Mouse (Mus musculus) kidney, embryonic 16.5 days (tissue): Measurements from ENCODE around the gene Gm48552. TPM values are rescaled to one million over a fixed set of nuclear protein-coding genes. Genes with fewer than 3 reads are reported as not detected.

Experiments
- ATAC-seq: fragments of 200-750 bp; cut with Nextera tagmentation; 2 replicates; pipeline ENCODE4 v1.8.0; 2017; ENCODE audit warnings: moderate TSS enrichment; ENCODE audit not compliant: low FRiP score, low TSS enrichment
- H3K27ac ChIP-seq: fragments of 300-500 bp; sonication (generic); 2 replicates; pipeline ENCODE4 v1.5.1; 2014; ENCODE audit warnings: low read length
- H3K27me3 ChIP-seq: fragments of 300-500 bp; sonication (generic); 2 replicates; pipeline ENCODE4 v1.6.1; 2014; ENCODE audit warnings: low read length, control low read depth, mixed read lengths; ENCODE audit not compliant: insufficient read depth
- H3K36me3 ChIP-seq: fragments of 300-500 bp; sonication (generic); 2 replicates; pipeline ENCODE4 v1.6.1; 2014; ENCODE audit warnings: low read length, control low read depth, mixed read lengths; ENCODE audit not compliant: insufficient read depth
- H3K4me1 ChIP-seq: fragments of 300-500 bp; sonication (generic); 2 replicates; pipeline ENCODE4 v1.6.1; 2014; ENCODE audit warnings: low read length, control low read depth, mixed read lengths; ENCODE audit not compliant: insufficient read depth
- H3K4me2 ChIP-seq: fragments of 300-500 bp; sonication (generic); replicated peaks from 2 replicates; pipeline ENCODE4 v1.6.1; 2014; ENCODE audit warnings: low read depth, low read length
- H3K4me3 ChIP-seq: fragments of 300-500 bp; sonication (generic); 2 replicates; pipeline ENCODE4 v1.5.1; 2014; ENCODE audit warnings: mild to moderate bottlenecking, low read length
- H3K9ac ChIP-seq: fragments of 300-500 bp; sonication (generic); replicated peaks from 2 replicates; pipeline ENCODE4 v1.6.1; 2014; ENCODE audit warnings: low read length
- H3K9me3 ChIP-seq: fragments of 300-500 bp; sonication (generic); 2 replicates; pipeline ENCODE4 v1.6.1; 2016; ENCODE audit warnings: low read length, control low read depth
- WGBS: fragments of 180-500 bp; shearing (Covaris S2); extraction: QIAGEN DNeasy Blood & Tissue Kit; methylation state at CpG from one replicate; pipeline ENCODE4 v1.1.7; 2014; 5-methylcytosine and 5-hydroxymethylcytosine counted together
- microRNA-seq: library from miRNA; unstranded; fragments of <30 nt; microRNA quantifications from one replicate; pipeline ENCODE4, GENCODE M21; 2016
- polyA plus RNA-seq: library from polyadenylated mRNA; unstranded; fragments of >200 nt; fragmentation: Nextera tagmentation; extraction: Ambion mirVana; gene quantifications from 2 replicates; pipeline ENCODE4 v1.2.1, GENCODE M21; 2015

Gm48552 gene
- polyA plus RNA-seq, 1 experiment from 2014 or later = 1.4 TPM

DNA sequence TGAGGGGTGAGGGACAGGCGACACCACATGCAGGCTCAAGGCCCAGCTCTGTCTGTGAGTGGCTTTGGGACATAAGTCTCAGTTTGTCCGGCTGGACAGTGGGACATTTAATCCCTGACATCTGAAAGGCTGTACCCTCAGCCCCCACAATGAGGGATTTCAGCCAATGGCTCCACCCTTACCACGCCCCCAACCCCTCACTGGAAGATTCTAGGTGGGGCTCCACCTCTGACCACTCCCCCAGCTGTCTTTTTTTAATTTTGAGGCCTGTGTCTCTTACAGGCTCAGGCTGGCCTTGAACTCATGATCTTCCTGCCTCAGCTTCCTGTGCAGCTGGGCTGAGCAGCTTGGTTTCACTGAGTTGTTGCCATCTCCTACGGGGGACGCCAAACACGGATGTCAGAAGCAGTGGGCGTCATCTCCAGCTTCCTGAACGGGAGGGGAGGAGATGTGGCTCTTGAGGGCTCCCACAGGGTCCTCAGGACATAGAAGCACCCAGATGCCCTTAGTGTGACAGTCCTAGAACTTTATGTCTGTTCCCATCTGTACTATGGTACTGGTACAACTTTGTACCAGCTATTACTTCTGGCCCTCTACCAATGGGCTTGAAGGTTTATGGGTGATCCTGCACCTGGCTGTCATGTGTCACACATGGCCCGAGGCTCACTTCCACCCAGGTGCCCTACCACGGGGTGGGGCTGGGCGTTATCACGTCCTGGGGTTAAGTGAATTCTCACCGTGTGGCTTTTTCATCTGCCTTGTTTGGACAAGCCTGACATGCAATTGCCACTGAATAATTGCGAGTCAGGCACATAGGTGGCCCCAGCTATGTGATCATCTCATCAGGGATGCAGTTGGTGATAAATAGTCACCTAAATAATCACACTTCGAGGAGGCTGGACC, 45.8 kb downstream of the Gm48552 start:
- no peak overlapping the region for H3K9ac ChIP-seq
- no peaks in the 10 kb centered on the region for H3K27me3 ChIP-seq
- H3K36me3 ChIP-seq = no peaks in the 10 kb centered on the region
- 63% methylated on average over 15 of the region's 15 CpGs for WGBS
- no peak overlapping the region for H3K4me3 ChIP-seq
- ATAC-seq = no peak
- no peak overlapping the region for H3K27ac ChIP-seq
- no peak overlapping the region for H3K4me2 ChIP-seq
- H3K4me1 ChIP-seq = peaks cover 26% of the 10 kb centered on the region
- no peaks in the 10 kb centered on the region for H3K9me3 ChIP-seq

- H3K4me2 ChIP-seq = no peak overlapping the region
- peaks cover 25% of the 10 kb centered on the region for H3K4me1 ChIP-seq
- ATAC-seq = no peak
- H3K27ac ChIP-seq = no peak overlapping the region
- H3K27me3 ChIP-seq = no peaks in the 10 kb centered on the region
- H3K9me3 ChIP-seq = no peaks in the 10 kb centered on the region
- H3K36me3 ChIP-seq = no peaks in the 10 kb centered on the region
- H3K9ac ChIP-seq = 0 out of 2 replicates have a peak overlapping the region, but pooled peaks have one; percentile 34
- no peak overlapping the region for H3K4me3 ChIP-seq
- WGBS = 73% methylated on average over 3 of the region's 3 CpGs
Observed at GRCm38 (mm10) chr10:81435436-81435835, 46.6 kb downstream of the Gm48552 start.

Small RNA genes lying within 50 kb of the gene (microRNA-seq; reads per million reads assigned to microRNA genes)
- 1.6 reads per million, percentile 3 among the genes with 10 or more reads in this experiment for gene Mir1191b
- gene Mir6913 = not detected

Other genes with a start within 250 kb of the Gm48552 start
- gene Pias4, start 221.1 kb upstream of the Gm48552 start, polyA plus RNA-seq = 51.0 and 56.2 TPM in 2 replicates
- gene Eef2, start 212.4 kb upstream of the Gm48552 start, polyA plus RNA-seq = 663 and 672 TPM in 2 replicates
- gene Dapk3, start 206.0 kb upstream of the Gm48552 start, polyA plus RNA-seq = 38.4 and 39.3 TPM in 2 replicates
- gene 4930442H23Rik, start 205.2 kb upstream of the Gm48552 start, polyA plus RNA-seq = not detected in 2 replicates
- gene Nmrk2, start 187.0 kb upstream of the Gm48552 start, polyA plus RNA-seq = not detected in 2 replicates
- 0.14 and 0.33 TPM in 2 replicates for gene Atcay, start 158.2 kb upstream of the Gm48552 start, polyA plus RNA-seq
- 7.1 and 7.8 TPM in 2 replicates for gene Zfr2, start 155.8 kb upstream of the Gm48552 start, polyA plus RNA-seq
- gene Matk, start 136.1 kb upstream of the Gm48552 start, polyA plus RNA-seq = 8.2 and 8.9 TPM in 2 replicates
- gene Mrpl54, start 122.1 kb upstream of the Gm48552 start, polyA plus RNA-seq = 218 and 238 TPM in 2 replicates
- gene Apba3, start 122.0 kb upstream of the Gm48552 start, polyA plus RNA-seq = 88.6 and 88.7 TPM in 2 replicates
- gene Tjp3, start 97.4 kb upstream of the Gm48552 start, polyA plus RNA-seq = 21.9 and 22.6 TPM in 2 replicates
- gene Pip5k1c, start 96.0 kb upstream of the Gm48552 start, polyA plus RNA-seq = 62.9 and 63.9 TPM in 2 replicates
- 42.3 and 43.2 TPM in 2 replicates for gene Cactin, start 67.9 kb upstream of the Gm48552 start, polyA plus RNA-seq
- 19.7 and 20.2 TPM in 2 replicates for gene Tbxa2r, start 60.3 kb upstream of the Gm48552 start, polyA plus RNA-seq
- gene Gipc3, start 45.7 kb upstream of the Gm48552 start, polyA plus RNA-seq = 0.09 TPM in 2 replicates
- 90.6 and 94.5 TPM in 2 replicates for gene Hmg20b, start 38.5 kb upstream of the Gm48552 start, polyA plus RNA-seq
- 9.8 and 12.5 TPM in 2 replicates for gene Mfsd12, start 31.5 kb upstream of the Gm48552 start, polyA plus RNA-seq
- 0.98 and 1.2 TPM in 2 replicates for gene 4930404N11Rik, start 23.2 kb upstream of the Gm48552 start, polyA plus RNA-seq
- gene Fzr1, start 10.5 kb upstream of the Gm48552 start, polyA plus RNA-seq = 111 and 115 TPM in 2 replicates
- 87.6 and 104 TPM in 2 replicates for gene Dohh, start 4.6 kb upstream of the Gm48552 start, polyA plus RNA-seq
- gene Gm48551, start 4.5 kb upstream of the Gm48552 start, polyA plus RNA-seq = 5.0 and 5.2 TPM in 2 replicates
- 42.7 and 44.1 TPM in 2 replicates for gene Smim24, start 4.0 kb downstream of the Gm48552 start, polyA plus RNA-seq
- 87.8 and 92.0 TPM in 2 replicates for gene Nfic, start 66.6 kb downstream of the Gm48552 start, polyA plus RNA-seq
- 0.29 and 0.67 TPM in 2 replicates for gene Celf5, start 93.7 kb downstream of the Gm48552 start, polyA plus RNA-seq
- gene Ncln, start 107.4 kb downstream of the Gm48552 start, polyA plus RNA-seq = 107 and 112 TPM in 2 replicates
- gene S1pr4, start 111.1 kb downstream of the Gm48552 start, polyA plus RNA-seq = 1.5 and 1.7 TPM in 2 replicates
- gene Gna15, start 135.2 kb downstream of the Gm48552 start, polyA plus RNA-seq = 0.70 and 0.98 TPM in 2 replicates
- gene Gna11, start 156.2 kb downstream of the Gm48552 start, polyA plus RNA-seq = 92.3 and 92.7 TPM in 2 replicates
- gene Aes, start 170.5 kb downstream of the Gm48552 start, polyA plus RNA-seq = 322 and 487 TPM in 2 replicates
- 41.0 and 52.0 TPM in 2 replicates for gene Tle2, start 185.6 kb downstream of the Gm48552 start, polyA plus RNA-seq
- 18.5 and 22.8 TPM in 2 replicates for gene Tle6, start 212.1 kb downstream of the Gm48552 start, polyA plus RNA-seq
- gene BC025920, start 217.3 kb downstream of the Gm48552 start, polyA plus RNA-seq = 0.66 and 0.82 TPM in 2 replicates
- gene Sirt6, start 238.8 kb downstream of the Gm48552 start, polyA plus RNA-seq = 41.8 and 48.4 TPM in 2 replicates
- 16.0 and 17.6 TPM in 2 replicates for gene Ankrd24, start 239.5 kb downstream of the Gm48552 start, polyA plus RNA-seq